Mouse (Mus musculus): ENCODE results near the gene Robo3.

The Robo3 gene

DNA sequence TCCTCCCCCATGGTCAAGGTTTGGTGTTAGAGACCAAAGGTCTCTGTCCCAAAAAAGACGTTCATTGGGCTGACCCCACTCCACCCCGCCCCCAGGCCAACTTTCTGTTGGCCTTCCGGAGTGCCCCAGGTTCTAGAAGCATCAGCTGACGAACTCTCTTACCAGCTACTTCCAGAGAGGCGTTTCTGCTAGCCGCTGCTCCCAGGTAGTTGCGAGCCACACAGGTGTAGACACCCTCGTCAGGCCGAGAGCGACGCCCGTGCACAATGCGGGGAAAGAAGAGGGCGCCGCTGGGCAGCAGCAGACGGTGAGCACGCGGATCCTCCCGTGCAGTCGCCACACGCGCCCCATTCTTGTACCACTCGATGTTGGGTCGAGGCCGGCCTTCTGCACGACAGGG, 3.7 kb downstream of the Robo3 start:
- DNase-seq (ENCODE audit: low spot score), result no peak

DNA sequence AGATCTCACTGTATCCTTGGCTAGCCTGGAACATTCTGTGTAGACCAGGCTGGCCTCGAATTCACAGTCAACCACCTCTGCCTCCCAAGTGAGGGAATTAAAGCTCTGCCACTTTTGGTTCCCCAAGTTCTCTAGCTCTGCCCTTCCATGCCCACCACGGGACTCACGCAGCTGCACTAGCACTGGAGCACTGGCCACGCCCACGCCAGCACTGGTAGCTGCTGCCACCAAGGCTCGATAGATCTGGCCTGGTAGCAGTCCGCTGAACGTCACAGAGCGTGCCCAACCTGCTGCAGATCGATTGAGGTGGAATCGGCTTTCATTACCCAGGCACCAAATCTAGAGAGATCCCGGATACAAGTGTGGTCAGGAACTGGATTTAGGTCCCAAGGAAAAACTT, 11.8 kb downstream of the Robo3 start:
- DNase-seq (ENCODE audit: low spot score), result peak; percentile 18

DNA sequence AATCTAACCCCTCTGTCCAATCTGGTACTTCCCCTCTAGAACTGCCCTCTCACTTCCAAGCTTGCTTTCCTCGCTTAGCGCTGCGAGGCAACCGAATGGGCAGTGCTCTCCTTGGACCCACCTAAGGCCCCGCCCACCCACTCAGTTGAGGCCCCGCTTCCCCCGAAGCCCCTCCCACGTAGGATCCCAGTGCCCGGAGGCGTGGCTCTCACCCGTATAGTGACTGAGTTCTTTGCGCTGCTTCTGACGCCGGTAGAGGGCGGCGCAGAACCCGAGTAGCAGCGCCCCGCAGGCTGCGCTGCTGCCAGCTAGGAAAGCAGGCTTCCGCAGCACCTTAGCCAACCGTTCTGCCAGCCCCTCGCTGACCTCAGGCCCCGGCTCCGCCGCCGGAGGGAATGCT, 12.4 kb downstream of the Robo3 start:
- DNase-seq (ENCODE audit: low spot score), result peak; percentile 91

- no peak for DNase-seq (ENCODE audit: low spot score)
These were observed 14.3 kb downstream of the Robo3 start for GRCm38 (mm10) chr9:37418791-37419190.

DNA sequence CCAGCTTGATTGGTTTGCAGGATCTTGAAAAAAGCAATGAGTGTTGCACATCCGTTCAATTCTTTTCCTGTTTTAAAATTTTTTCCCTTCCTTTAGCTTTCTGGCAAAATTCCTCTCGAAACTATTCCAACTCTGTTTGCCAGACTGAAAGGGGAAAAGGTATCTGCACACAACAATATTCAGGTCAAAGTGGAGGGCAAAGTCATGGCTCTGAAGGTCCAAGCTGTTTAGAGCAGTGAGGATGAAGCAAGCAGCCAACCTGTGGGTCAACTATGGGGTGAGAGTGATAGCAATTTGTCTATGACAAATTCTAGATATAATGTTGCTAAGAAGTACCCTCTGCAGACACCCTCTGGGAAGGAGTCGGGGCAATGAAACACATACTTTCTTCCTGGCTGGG, 18.4 kb downstream of the Robo3 start:
- DNase-seq (ENCODE audit: low spot score), result no peak

DNA sequence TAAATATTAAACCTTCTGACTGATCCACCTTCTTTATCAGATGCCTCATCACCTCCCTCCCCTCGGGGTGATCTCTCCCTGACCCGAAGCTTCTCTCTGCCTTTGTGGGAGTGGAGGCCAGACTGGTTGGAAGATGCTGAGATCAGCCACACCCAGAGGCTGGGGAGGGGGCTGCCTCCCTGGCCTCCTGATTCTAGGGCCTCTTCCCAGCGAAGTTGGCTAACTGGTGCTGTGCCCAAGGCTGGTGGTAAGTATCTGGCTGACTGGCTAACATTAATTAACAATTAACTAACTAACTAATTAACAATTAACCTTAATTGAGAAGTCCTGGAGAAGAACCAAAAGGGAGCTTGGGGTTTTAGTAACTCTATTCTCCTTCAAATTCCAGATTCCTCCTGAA, 20.1 kb downstream of the Robo3 start:
- DNase-seq (ENCODE audit: low spot score), result no peak

- DNase-seq (ENCODE audit: low spot score), result no peak
These were observed 23.2 kb downstream of the Robo3 start for GRCm38 (mm10) chr9:37409698-37410445.

DNA sequence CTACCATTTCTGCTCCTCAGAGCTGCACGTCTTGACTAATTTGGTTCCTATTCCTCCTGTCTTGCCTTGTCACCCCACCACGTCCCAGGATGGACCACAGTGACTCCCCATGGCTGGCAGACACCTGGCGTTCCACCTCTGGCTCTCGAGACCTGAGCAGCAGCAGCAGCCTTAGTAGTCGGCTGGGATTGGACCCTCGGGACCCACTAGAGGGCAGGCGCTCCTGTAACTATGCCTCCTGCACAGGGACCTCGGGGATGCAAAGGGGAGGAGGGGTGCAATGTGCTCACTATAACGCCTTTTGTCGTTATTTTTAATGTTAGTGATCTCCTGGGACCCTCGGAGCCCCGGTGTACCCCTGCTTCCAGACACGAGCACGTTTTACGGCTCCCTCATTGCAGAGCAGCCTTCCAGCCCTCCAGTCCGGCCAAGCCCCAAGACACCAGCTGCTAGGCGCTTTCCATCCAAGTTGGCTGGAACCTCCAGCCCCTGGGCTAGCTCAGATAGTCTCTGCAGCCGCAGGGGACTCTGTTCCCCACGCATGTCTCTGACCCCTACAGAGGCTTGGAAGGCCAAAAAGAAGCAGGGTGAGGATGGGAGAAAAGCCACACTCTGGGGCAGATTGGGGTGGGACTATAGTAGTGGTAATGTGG, 25.1 kb downstream of the Robo3 start:
- DNase-seq (ENCODE audit: low spot score), result no peak

DNA sequence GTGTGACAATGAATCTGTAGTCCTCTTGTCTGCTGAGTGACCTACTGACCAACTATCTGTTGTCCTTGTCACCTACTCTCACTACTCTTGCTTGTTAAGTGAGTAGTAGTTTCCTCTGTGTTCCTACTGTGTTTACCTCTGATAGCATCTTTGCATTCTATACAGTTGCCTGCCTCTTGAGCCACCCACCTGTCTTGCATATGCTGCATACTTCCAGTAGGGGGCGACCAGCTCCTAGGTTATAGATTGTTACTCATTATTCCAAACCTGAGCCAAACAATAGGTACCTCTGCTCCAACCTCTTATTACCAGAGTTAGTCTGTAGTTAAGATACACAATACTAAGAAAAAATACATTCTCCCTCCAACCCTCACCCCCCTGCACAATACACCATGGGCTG, 26.7 kb downstream of the Robo3 start:
- peak; percentile 39 for DNase-seq (ENCODE audit: low spot score)

DNA sequence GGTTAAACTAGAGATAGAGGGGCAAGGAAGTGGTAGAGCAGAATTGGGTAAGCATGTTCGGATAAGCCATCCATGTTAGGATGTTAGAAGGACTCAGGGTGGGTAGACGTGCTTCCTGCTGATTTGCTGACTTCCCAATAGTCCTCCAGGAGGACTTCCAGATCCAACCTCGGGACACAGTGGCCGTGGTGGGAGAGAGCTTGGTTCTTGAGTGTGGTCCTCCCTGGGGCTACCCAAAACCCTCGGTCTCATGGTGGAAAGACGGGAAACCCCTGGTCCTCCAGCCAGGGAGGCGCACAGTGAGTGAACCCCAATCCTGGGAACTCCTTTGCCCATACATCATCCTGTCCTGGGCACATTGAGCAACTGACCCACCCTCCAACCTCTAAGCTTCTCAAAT, 30.0 kb downstream of the Robo3 start:
- no peak for DNase-seq (ENCODE audit: low spot score)

- DNase-seq (ENCODE audit: low spot score), result no peak
These were observed 30.5 kb downstream of the Robo3 start for GRCm38 (mm10) chr9:37402501-37402900.

- DNase-seq (ENCODE audit: low spot score), result peak; percentile 79
These were observed 31.2 kb downstream of the Robo3 start, which contains the start of gene Robo4 for GRCm38 (mm10) chr9:37401802-37402201. Robo4 (plus strand) TSS chr9:37401897.

DNA sequence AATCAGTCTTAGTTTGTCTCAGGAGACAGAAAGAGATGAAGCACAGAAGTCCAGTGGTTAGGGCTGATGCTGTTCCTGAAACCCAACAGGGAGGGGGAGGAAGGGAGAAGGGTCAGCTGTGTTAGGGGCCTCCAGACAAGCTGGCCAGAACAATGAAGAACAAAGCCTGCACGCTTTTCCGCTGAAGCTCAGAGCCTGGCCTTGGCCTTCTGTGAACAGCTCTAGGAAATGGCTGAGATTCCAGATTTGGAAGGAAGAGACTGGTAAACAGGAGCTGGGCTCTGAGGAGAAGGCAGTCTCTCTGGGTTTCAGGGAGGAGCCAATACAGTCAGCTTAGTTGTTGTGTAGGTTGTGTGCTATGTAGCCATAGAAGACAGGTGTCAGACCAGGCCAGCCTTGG, 32.5 kb downstream of the Robo3 start:
- peak; percentile 81 for DNase-seq (ENCODE audit: low spot score)

DNA sequence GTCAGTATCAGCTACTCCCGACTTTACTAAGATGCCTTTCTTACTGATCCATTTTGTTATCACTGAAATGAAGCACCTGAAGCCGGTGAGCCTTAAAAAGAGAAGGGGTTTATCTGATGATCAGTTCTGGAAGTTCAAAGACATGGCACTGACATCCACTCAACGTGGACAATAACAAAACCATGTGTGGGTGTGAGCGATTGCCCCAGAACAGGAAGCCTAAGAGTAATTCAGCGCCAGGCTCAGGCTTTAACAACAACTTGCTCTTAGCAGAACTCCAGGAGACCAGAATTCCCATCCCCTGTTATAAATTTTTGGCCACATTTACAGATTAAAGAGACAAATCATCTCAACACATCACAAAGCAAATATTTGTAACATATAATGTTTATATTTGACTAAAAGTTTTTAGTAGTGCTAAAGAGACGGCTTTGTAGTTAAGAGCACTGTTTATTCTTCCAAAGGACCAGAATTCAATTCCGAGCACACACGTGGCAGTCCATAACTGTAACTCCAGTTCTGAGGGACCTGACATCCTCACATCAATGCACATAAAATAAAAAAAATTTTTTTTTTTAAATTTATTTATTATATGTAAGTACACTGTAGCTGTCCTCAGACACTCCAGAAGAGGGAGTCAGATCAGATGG, 39.4 kb downstream of the Robo3 start:
- DNase-seq (ENCODE audit: low spot score), result no peak

GRCm38 (mm10) chr9:37392071-37392470, 41.0 kb downstream of the Robo3 start:
- no peak for DNase-seq (ENCODE audit: low spot score)

DNA sequence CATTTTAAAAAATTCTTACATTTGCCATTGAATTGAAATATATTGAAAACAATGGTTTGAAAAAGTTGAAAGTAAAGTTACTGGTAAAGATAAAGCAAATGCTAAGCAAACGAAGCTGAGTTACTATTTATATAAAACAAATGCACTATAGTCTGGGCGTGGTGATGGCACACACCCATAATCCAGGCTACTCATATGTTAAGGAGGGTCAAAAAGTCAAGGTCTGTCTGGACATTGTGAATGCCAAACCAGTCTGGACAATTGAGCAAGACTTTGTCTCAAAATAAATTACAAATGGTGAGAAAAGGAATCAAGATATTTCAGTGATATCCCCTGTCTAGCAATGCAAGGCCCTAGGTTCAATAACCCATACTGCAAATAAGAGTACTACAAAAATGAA, 42.2 kb downstream of the Robo3 start:
- DNase-seq (ENCODE audit: low spot score), result no peak

DNA sequence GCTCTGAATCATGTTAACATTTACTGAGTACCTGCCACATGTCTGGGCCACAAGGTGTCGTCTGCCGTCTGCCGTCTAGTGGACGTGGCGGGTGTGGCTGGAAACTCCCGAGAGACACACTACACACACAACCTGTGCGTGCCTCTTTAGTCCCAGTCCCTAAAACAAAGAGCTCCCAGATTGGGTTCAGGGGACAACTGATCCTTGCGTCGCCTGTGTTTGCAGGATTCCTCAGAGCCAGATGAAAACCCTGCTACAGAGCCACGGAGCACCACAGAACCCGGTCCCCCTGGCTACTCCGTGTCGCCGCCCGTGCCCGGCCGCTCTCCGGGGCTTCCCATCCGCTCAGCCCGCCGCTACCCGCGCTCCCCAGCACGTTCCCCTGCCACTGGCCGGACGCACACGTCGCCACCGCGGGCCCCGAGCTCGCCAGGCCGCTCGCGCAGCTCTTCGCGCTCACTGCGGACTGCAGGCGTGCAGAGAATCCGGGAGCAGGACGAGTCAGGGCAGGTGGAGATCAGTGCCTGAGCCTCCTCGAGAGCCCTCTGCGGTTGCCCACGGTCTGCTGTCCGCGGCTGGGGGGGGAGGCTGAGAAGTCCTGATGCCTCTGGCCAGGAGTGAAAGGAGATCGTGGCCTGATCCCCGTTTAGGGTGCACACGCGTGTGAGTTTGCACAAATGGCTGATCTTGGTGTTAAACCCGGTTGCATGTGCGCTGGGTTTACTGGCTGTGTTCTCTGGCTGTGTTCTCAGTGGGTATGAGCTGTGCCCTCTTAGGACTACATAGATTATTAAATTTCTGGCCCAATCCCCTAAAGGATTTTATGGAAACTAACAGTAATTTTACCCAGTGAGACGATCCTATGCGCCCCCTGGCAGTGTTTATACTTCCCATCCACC, 48.5 kb downstream of the Robo3 start:
- peak; percentile 48 for DNase-seq (ENCODE audit: low spot score)

GRCm38 (mm10) chr9:37383161-37383560, 49.9 kb downstream of the Robo3 start:
- DNase-seq (ENCODE audit: low spot score), result no peak

- peak; percentile 55 for DNase-seq (ENCODE audit: low spot score)
These were observed 57.3 kb downstream of the Robo3 start for GRCm38 (mm10) chr9:37375718-37376117.

DNA sequence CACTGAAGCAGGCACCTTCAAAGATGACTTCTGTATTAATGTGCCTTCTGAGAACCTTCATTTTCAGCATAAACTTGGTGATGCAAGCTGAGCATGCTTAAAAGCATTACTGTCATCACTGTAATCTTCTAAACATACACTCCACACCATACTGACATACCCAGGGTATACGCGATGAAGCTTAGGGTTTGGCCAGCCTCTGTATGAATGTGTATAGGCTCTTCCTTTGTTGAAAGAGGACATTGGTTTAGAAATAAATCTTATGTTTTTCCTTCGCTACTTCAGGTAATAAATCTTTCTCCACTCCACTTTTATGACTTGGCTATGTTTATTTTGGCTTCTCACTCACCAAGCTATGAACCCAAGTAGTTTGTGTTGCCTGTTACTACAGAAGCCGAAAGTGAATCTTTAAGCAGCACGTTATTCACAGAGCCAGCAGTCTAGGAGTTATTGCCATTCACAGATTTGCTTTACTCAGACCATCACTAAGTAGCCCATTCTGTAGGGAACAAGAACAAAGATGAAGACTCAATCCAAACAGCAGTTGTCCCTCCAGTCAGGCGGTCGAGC, 61.7 kb downstream of the Robo3 start:
- DNase-seq (ENCODE audit: low spot score), result no peak

- peak; percentile 76 for DNase-seq (ENCODE audit: low spot score)
These were observed 64.2 kb downstream of the Robo3 start for GRCm38 (mm10) chr9:37368860-37369259.
